Mouse (Mus musculus): Measurements from ENCODE around the gene Cstad.

- TF ChIP-seq CTCF (IDR thresholded peaks at IDR 0.05; ENCODE audit: low read depth) (no peak), EP300 (IDR thresholded peaks at IDR 0.05; ENCODE audit: low read depth) (no peak)
Measured at GRCm38 (mm10) chr2:30623873-30624272, 29.0 kb downstream of the Cstad start.

All from liver, embryonic 14.5 days (tissue).